Mouse (Mus musculus) skeletal muscle tissue, adult 2 months (tissue): ENCODE data around the gene Ttll10.

Source experiments
- DNase-seq: peaks from one replicate; pipeline ENCODE4 v3.0.0-alpha.2; 2012; ENCODE audit warnings: low read depth, low spot score

The Ttll10 gene

DNA sequence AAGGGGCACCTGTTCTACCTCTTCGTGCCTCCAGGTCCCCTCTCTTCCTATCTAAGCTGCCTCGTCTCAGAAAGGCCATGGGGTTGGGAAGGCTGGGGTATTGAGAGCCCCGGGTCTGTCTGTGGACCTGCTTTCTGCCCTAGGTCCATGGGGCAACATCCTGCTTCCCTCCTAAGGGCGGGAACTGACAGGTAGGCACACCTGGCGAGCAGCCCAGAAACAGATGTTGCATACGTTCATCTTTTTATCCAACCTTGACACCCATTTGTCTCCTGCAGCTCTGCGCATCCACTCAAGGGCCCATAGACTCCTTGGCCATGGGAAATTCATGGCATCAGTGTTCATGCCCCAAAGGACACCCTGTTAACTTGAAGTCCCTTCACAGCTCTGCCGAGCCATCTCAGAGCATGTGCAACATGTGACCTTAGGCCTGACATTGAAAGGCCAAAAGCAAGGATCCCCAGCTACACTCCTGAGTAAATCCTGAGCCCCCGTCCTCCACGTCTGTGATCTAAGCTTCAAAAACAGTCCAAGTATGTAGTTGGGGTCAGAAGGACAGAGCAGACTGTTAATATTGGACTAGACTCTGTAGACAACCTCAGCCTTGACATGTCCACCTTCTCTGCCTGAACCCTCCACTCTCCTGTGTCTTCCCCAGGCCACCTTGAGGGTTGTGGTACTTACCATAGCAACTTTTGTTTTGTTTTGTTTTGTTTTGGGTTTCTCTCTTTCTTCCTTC is 6.1 kb upstream of the Ttll10 start:
- no peak for DNase-seq

DNA sequence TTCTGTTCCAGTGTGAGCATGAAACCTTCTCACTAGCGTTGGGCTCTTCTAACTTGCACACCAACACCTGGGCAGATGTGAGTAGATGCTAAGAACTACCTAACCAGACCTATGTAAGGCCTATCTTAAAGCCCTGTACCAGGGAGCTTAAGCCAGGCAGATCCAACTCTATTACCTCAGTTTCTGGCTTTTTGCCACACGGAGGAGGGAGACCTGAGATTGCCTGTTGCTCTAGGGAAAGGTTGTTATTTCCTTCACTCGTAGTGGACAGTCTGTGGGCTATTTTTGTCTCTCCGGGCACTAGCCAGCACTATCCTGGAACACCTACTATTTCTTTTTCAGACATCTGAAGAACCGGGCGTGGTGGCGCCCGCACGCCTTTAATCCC is 5.3 kb upstream of the Ttll10 start:
- DNase-seq: peak; percentile 43

DNA sequence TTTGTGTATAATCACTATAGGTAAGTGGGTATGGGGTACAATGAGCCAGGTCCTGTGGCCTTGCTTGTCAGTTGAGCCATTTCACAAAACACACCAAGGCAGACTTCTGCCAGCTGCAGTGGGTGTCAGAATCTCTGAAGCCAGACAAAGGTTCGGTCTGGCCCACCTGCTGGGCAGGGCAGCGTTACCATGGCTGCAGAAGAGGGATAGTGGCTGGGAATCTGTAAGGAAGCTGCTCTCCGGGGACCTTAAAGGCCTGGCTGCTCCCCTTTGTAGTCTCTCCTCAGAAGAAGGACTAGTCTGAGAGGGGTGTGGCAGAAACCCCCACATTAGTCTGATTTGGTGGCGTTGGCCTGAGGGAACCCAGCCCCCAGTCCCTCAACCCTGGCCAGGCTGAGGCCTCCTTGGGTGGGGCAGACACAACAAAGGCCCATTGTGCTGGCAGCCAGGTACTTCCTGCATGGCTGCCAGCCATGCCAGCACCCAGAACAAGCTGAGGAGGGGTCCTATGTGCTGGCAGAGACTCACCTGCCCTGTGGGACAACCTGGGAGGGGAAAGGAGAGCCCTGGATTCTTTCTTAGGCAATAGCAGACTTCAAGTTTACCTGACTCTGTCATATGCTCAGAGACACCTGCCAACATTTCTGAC is 4.8 kb upstream of the Ttll10 start:
- DNase-seq: no peak

DNA sequence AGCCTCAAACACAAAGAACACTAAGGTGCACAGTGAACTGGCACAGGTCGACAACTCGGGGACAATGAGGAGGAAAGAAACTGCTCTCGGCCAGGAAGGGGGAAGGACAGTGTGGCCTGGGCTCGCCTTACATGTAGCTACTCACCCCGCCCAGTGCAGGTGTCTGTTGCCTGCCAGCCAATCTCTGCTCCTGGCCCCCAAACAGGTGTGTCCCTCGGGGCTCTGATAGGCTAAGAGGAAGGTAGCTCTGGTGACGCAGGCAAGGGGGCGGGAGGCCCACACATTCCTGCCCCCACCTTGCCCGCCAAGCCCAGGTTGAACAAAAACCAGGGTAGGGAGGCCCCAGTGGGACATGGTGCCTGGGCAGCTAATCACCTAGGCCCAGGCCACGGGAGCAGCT is 499 bp upstream of the Ttll10 start:
- DNase-seq: no peak

DNA sequence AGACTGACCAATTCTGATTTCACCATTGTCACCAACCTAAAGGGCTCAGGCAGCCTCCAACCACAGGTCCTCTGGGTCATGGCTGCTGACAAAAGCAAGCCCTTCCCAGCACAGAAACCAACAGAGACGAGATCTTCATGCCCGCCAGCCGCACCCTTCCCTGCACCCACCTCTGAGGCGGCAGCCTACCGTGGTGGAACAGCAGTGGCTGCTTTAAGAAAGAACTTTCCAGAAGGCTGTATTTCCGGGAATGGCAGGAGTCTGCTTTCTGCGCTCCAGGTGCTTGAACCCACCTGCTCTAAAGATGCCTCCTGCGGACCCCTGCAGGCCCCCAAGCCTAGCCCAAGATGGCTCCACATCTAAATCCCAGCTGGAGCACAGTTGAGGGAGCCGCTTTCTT is 388 bp downstream of the Ttll10 start:
- DNase-seq: no peak

DNA sequence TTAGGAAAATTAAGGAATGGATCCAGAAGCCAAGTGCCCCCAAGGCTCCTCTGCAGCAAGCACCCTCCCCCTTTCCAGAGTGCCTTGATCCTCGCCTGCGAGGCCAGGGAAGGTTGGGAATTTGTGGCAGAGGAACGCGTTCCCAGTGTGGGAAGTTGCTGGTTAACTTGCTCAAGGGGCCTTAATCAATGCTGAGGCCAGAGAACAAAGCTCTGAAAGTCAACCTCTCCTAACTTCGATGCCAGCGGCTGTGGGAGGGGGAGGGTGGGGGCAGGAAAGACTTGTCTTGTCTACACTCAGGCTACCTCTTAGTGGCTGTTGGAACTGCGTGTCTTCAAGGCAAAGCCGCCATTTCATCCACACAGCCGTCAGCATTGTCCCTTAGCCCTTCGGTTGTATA is 1.5 kb downstream of the Ttll10 start:
- no peak for DNase-seq

DNA sequence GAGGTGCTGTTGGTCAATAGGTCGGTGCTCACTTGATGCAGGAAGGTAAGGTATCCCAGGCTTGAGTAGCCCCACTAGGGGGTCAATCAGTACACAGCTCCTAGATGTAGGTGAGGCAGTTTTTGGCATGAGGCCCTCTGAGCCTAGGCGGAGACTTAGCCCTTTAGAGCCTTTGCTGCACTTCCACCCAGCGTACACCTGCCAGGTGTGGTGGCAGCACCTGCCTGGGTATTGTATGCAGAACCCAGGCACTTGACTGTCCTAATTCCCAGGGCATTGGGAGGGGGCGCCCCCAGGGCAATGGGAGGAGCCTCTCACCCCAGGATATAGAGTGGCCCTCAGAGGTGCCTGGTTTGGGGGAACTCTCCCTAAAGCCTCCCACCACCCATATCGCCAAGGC is 4.0 kb downstream of the Ttll10 start:
- no peak for DNase-seq

DNA sequence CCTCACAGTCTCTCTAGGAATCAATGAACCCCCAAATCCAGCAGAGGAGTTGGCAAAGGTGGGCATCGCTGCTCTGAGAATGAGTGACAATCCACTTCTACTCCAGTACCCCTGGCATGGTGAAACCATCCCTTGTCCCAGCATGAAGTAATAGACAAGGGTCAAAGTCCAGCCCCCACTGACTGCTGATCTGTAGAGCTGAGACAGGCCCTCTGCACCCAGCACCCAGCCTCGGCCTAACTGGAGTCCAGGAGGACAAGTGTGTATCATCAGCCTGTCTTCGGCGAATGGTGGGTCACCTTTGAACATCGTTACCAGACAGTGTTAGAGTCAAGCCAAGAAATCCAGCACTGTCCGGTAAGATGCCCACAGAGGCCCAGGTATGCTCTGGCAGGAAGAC is 4.6 kb downstream of the Ttll10 start:
- DNase-seq: no peak

DNA sequence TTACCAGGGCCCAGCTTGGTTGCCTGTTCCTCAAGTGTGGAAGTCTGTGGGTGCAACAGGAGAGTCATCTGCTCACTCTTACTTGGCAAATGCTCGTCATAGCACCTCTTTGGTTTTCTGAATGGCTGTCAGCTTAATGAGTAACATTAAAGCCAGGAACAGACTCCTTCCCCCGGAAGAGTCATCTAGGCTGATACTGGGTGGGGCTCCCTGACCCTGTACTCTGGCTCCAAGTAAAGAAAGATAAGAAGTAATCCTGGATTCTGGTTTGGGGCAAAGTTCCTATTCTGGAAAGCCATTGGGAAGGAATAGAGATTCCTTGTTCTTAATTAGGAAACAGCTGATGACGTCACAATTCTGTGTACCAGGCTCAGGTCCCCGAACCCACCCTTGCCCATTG is 5.1 kb downstream of the Ttll10 start:
- no peak for DNase-seq

DNA sequence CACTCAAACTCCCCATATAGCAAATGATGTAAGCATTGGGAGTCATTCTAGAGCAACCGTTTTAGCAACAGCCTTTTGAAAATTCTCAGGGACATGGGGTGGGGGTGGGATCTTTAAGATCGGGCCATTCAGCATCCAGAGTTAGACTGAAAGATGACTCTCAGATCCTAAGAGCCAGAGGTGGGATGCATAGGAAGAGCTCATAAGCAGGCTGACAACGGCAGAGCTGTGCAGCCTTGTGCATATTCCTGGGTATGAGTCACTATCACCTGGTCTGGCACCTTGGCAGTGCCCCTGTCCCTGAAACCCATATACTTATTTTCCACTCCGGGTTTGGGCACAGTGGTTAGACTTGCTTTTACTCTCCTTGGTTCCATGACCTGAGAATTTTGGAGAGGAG is 6.1 kb downstream of the Ttll10 start:
- no peak for DNase-seq

DNA sequence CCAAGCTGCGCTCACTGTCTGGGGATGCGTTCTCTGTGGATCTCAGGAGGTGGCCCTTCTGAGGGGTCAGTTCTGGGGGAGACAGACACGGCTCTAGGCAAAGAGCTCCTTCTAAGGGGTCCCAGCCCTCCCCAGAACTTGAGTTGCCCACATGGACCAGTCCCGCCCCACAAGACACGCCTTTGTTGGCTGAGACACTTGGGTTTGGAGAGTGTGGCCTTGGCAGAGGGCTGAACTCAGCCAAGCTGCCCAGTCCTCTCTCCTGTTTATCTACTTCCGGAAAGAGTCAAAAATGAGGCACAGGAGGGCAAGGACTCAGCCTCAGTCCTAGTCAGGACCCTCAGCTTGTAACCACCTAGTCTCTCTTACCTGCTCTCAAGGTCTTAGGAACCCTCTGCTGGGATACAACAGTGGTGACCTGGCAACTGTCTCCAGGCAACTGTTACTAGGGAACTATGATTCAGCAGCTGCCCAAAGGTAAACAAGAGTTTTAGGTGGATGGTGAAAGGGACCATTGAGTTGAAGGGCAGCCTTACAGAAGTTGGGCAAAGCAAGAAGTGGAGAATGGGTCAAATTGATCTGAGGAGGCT is 8.7 kb downstream of the Ttll10 start:
- DNase-seq: no peak

DNA sequence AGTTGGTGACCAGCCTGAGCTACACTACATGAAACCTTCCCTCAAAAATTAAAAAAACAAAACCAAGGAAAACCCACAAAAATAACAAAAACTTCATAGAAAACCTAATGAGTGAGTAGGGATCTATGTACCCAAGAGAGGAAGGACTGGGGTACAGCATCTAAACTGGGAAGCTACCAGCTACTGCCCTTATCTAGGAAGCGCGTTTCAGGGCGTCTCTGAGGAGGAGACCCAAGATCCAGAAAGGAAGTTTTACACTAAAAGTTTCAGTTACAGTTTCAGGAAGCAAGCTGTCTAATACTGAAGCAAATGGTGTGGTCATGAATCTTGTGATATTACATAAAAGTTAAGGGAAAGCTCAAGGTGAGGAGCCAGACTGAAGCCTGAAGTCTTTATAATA is 9.4 kb downstream of the Ttll10 start:
- DNase-seq: no peak

DNA sequence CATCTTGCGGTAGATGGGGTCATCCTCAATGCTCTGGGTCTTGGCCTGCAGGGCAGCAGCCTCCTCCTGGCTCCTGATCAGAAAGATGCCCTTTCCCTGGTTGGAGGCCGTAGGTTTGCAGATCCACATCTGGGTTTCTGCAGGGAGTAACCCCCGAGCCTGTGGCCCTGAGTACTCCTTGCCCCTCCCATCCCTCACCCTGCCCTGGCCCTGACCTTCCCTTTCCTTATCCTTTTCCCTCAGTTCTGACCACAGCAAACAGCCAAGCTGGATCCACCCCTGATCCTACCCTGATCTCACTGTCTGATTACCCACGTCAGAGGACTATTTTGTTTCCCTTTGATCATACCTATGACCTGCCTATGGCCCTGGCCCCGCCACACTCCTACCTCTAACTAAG is 14.5 kb downstream of the Ttll10 start:
- no peak for DNase-seq

DNA sequence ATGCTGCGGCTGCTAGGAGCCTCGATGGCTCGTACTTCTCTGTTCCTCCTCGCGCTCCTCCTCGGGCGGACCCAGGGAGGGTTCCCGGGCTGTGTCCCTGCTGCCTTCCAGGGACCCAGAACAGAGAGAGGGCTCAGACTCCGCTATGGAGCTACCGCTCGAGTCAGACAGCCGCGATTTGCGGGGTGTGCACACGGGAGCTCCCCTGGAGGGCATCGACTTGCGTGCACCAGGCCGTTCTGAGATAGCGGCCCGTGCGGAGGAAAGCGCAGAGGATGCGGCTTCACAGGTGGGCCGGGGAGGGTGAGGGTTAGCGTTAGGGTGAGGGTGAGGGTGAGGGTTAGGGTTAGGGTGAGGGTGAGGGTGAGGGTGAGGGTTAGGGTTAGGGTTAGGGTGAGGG is 24.3 kb downstream of the Ttll10 start:
- DNase-seq: no peak

DNA sequence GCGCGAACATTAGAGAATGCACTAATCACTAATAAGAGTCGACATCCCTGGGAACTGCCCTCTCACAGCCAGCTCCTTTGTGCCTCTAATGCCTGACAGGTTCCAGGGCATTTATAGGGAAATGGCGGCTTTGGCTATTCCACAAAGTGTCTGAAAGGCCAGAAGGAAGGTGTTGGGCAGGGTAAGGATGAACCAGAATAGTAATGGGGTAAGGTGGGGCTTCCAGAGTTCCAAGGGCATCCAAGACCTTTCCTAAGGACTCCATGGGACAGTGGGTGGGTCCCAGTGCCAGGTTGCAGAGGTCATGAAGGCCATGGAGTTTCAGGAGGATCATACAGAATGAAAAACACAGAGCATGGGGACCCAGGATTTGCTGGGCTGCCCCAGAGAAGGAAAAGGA is 24.9 kb downstream of the Ttll10 start:
- no peak for DNase-seq

DNA sequence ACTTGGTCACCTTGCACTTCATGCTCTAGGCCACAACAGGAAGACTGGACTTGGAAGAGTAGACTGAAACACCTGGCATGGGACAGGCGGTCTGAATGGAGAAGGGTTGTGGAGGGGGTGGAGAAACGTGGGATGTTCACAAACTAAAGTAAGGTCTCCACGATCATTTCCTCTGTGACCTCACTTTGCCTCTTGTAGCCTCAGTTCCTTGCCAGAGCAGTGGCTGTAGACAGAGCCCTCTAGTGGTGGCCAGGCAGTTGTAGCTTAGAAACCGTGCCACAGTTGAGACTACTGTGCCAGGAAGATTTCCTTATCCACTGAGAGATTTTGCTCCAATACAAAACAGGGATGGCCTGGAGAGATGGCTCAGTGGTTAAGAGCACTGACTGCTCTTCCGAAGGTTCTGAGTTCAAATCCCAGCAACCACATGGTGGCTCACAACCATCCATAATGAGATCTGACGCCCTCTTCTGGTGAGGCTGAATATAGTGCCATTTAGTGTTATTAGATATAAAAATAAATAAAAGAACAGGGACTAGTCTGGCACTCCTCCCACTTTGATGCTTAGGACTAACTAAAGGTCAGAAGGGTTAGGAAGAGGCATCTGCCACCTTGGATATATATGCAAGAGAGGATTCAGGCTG is 25.6 kb downstream of the Ttll10 start:
- peak; percentile 55 for DNase-seq

DNA sequence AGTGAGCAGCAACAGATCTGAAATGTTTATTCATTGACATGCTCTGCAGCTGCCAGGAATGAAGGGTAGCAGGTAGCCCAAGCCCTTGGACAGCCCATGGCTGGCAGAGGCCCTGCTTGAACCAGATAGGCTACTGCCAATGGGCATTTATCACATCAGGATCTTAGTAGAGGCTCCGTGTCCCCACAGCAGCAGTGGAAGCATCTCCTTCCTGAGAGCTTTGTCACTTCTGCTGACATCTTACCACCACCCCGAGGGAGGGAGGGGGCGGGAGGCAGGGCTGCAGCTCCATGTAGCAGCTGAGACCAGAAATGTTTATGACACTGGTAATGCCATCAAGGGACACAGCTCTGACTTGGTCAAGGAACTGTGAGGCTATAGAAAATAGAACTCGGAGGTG is 26.4 kb downstream of the Ttll10 start:
- no peak for DNase-seq

DNA sequence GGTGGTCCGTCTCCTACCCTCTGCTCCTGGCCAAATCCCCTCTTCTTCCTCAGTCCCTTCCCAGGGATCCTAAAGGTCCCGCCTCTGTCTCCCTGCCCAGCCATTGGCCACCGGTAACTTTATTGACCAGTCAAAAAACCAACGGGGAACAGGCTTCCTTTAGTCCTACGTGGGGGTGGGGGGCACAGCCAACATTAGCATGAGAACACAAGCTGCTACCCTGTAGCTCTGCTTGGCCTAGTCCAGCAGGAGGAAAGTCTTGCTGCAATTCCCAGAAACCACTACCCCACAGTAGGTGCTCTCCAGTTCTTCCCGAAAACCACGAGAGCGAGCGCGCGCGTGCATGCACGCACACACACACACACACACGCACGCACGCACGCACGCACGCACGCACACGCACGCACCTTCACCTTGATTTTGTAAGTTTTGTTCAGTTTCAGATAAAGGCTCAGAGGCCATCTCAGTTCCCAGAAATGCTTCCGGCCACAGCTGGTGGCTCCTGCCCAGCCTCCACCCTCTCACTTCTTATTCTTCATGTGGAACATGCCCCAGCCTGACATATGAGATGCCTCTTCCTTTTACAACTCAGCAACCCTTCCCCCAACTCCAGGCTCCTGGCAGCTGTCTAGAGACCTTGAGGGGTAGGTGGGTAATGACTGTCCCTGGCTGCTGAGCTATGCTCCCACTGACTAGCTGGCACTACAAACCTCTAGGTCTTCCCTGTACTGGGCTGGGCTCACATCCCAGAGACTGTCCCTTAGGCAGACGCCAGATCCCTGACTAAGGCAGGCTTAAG is 27.4 kb downstream of the Ttll10 start:
- peak; percentile 83 for DNase-seq

DNA sequence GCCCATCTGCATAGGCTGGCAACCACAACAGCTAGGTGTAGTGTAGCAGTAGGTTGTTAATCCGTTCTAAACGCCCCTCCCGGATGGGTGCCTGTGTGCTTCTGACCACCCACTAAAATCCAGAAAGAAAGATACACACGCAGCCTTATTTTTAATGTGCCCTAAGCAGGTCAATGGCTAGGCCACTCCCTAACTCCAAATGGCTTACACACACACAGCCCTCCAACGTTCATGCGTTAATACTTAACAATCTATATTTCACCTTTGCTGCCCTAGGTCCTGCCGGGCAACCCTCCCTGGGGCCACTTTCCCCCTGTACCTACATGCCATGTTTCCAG is 28.0 kb downstream of the Ttll10 start:
- no peak for DNase-seq

DNA sequence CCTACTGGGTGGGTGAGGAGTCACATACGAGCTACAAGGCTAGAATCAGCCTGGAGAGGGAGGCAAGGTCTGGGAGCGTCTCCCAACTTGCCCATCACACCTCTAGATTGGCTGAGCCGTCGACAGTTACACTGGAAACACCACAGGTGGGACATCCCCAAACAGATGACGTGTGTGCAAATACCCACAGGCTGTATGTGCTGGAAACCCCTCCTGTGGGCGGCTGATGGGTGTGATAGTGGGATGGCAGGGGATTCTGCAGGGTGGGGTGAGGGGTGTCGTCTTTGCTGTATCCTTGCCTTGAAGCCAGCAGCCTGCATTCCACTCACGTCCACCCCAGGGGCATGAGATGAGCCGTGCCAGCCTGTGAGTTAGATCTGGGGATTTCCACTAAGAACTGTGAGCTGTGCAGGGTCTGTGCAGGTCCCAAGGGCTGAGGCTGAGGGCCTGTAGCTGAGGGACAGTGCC is 28.5 kb downstream of the Ttll10 start:
- no peak for DNase-seq

DNA sequence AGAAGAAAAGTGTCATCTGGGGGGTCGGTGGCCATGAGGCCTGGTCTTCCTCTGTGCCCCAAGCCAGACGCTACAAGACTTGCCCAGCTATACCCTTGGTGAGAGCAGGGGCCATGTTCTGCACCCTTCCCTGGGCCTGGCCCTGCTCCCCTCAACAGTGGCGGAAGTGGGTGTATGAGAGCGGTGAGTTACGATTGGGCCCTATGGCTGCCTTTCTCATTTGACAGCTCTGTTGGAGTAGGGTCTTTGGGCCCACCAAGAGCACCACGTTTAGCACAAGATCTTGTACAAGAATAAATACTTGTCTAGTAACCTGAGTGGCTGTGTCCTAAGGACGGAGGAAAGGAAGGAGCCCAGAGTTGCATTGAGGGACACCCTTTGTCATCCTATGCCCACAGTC is 30.6 kb downstream of the Ttll10 start:
- DNase-seq: no peak

DNA sequence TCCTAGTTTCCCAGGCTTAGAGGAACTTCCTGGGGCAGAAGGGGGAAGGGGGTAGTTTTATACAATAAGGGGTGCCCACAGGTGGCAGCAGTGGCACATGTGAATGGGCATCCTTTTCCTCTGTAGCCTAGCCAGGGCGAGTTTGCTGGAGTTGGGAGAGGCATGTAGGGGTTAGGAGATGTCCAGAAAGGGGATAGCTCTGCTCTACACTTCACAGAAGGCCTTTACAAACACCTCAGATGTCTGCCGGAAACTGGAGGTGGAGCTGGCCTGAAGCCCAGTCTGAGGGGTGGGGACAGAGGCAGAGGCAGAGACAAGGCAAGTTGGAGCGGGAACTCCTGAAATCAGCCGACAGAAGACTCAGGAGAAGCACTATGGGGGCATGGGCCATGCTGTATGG is 33.2 kb downstream of the Ttll10 start, which contains the start of gene Tnfrsf18:
Gene Tnfrsf18 (plus strand): TSS at position 152 of the 400 bp plus-strand sequence.
- DNase-seq: no peak
